Mouse (Mus musculus): Measurements from ENCODE around the gene Plekhm3. TPM values are rescaled to one million over a fixed set of nuclear protein-coding genes. Genes with fewer than 3 reads are reported as not detected.

Plekhm3 gene
- total and polyA plus RNA-seq, 2 experiments from 2014 or later: 6.1 to 12.4 TPM

- H3K9ac ChIP-seq (replicated peaks; ENCODE audit: low read length): no peak overlapping the region
- H3K36me3 ChIP-seq (ENCODE audit: insufficient read depth, low read length): peaks cover 7% of the 10 kb centered on the region; the same call in 1 of the 2 replicates
- H3K27me3 ChIP-seq (ENCODE audit: insufficient read depth, low read length): no peaks in the 10 kb centered on the region
- TF ChIP-seq CTCF (IDR thresholded peaks at IDR 0.05; ENCODE audit: low read depth): no peak
- ATAC-seq (no peak), DNase-seq (ENCODE audit: low spot score) (no peak)
- no peak overlapping the region for H3K4me2 ChIP-seq (ENCODE audit: low read depth, low read length)
- WGBS: 100% methylated on average over 1 of the region's 1 CpGs
- H3K9me3 ChIP-seq (ENCODE audit: low read length): no peaks in the 10 kb centered on the region
- H3K27ac ChIP-seq: no peak overlapping the region
- H3K4me3 ChIP-seq (ENCODE audit: low read length): no peak overlapping the region
- H3K4me1 ChIP-seq (ENCODE audit: insufficient read depth, low read length): no peaks in the 10 kb centered on the region
Observed at GRCm38 (mm10) chr1:64932921-64933320, 23.7 kb downstream of the Plekhm3 start.

DNA sequence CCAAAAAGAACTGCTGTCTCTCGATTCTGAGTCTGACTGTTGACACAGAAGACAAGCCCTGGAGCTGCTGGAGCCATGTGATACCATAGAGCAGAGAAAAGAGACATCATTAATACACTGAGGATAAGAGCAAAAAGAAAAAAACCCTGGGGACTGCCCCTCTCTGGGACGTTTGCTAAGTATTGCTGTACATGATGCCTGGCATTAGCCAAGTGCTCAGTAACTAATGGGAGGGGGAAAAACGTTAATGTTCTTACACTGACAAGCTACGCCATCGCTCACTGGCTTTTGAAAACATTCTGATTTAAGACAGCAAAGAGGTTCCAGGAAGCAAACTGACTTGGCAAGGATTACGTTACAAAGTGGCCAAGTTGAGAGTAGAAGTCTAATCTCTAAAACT, 26.5 kb downstream of the Plekhm3 start:
- no peak overlapping the region for H3K4me3 ChIP-seq (ENCODE audit: low read length)
- WGBS: 74% methylated on average over 6 of the region's 6 CpGs

DNA sequence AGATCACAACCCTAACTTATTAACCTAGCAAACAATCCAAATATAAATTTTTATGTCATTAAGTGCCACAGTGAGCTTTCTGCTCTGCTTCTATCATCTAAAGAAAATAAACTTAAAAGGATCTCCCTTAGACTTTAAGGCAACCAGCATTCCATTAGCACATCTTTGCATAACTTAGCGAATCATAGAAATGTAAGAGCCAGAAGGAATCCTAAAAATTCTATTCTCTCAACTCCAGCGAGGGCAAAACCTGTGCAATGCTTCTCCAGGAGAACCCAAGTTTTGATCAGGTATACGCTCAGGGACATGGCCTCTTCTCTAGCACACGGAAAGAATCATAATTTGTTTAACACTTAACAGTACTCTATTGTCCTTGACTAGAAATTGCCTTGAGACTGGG, 27.0 kb downstream of the Plekhm3 start:
- Histone ChIP-seq H3K4me1 (ENCODE audit: insufficient read depth, low read length) (no peaks in the 10 kb centered on the region), H3K27ac (no peak overlapping the region), H3K4me3 (ENCODE audit: low read length) (no peak overlapping the region), H3K27me3 (ENCODE audit: insufficient read depth, low read length) (no peaks in the 10 kb centered on the region), H3K9ac (replicated peaks; ENCODE audit: low read length) (no peak overlapping the region), H3K36me3 (ENCODE audit: insufficient read depth, low read length) (no peaks in the 10 kb centered on the region), H3K4me2 (ENCODE audit: low read depth, low read length) (no peak overlapping the region), H3K9me3 (ENCODE audit: low read length) (no peaks in the 10 kb centered on the region)
- no peak for DNase-seq (ENCODE audit: low spot score)
- no peak for ATAC-seq
- no peak for TF ChIP-seq CTCF (IDR thresholded peaks at IDR 0.05; ENCODE audit: low read depth)
- 90% methylated on average over 4 of the region's 4 CpGs for WGBS

More for the DNA sequence above, 26.5 kb downstream of the Plekhm3 start:
- DNase-seq (ENCODE audit: low spot score) (no peak), ATAC-seq (no peak)
- no peak for TF ChIP-seq CTCF (IDR thresholded peaks at IDR 0.05; ENCODE audit: low read depth)
- H3K9me3 ChIP-seq (ENCODE audit: low read length): no peaks in the 10 kb centered on the region
- no peaks in the 10 kb centered on the region for H3K4me1 ChIP-seq (ENCODE audit: insufficient read depth, low read length)
- no peaks in the 10 kb centered on the region for H3K27me3 ChIP-seq (ENCODE audit: insufficient read depth, low read length)
- no peak overlapping the region for H3K4me2 ChIP-seq (ENCODE audit: low read depth, low read length)
- no peak overlapping the region for H3K27ac ChIP-seq
- no peak overlapping the region for H3K9ac ChIP-seq (replicated peaks; ENCODE audit: low read length)
- no peaks in the 10 kb centered on the region for H3K36me3 ChIP-seq (ENCODE audit: insufficient read depth, low read length)

DNA sequence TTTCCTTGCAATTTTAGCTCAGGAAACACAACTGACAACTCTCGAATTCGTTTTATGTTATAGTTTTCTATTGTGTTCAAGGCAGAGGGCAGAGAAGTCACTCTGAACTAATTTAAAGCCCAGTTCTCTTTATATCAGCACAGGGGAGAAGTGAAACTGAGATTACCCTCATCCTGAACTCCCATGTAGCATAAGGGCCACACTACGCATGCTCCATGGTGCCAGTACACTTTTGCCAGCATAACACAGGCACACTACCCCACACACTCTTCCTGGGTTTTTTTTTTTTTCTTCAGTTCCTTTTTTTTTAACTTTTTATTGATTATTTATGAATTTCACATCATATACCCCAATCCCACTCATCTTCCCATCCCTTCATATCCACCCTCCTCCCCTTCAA, 28.1 kb downstream of the Plekhm3 start:
- ATAC-seq (no peak), DNase-seq (ENCODE audit: low spot score) (no peak)
- Histone ChIP-seq H3K9ac (replicated peaks; ENCODE audit: low read length) (no peak overlapping the region), H3K4me2 (ENCODE audit: low read depth, low read length) (no peak overlapping the region), H3K4me3 (ENCODE audit: low read length) (no peak overlapping the region), H3K27me3 (ENCODE audit: insufficient read depth, low read length) (no peaks in the 10 kb centered on the region), H3K4me1 (ENCODE audit: insufficient read depth, low read length) (no peaks in the 10 kb centered on the region), H3K27ac (no peak overlapping the region), H3K9me3 (ENCODE audit: low read length) (no peaks in the 10 kb centered on the region), H3K36me3 (ENCODE audit: insufficient read depth, low read length) (no peaks in the 10 kb centered on the region)
- WGBS: 91% methylated on average over 3 of the region's 3 CpGs
- no peak for TF ChIP-seq CTCF (IDR thresholded peaks at IDR 0.05; ENCODE audit: low read depth)

DNA sequence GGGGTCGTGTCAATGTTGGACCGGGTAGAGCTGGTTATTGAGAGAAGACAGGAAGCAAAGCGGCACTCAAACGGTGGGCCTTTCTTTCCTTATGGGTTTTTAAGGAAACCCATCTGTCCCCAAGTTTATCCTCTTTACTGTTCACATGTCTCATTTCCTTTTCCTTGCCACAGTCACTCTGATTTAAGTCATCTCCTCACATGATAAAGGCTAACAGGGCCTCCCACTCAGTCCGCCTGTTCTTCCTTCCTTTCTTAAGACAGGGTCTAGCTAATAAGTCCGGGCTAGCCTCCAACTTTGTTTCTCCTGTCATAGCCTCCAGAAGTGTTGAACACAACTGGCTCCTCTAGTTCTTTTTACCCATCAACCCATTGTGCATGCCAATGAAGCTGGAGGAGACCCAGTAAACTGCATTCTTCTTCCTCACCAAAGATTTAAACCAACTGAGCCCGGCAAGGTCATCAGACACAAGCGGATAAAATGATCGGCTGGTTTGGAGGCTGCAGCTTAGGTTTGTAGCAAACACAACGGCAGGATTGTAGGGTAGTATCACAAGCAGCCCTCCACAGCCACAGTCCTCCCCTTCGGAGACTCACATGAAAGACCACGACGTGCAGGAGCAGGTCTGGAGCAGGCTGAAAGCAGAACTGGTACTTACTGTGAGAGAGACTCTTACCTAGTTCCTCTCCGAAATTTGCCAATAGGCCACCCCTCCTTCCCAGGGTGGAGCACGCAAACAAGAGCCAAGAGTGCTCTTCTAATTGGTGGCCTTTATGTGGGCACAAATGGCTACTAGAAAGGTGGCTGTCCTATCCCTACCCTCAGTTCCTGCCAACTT, 29.0 kb downstream of the Plekhm3 start:
- ATAC-seq (no peak), DNase-seq (ENCODE audit: low spot score) (no peak)
- Histone ChIP-seq H3K9ac (replicated peaks; ENCODE audit: low read length) (no peak overlapping the region), H3K4me2 (ENCODE audit: low read depth, low read length) (no peak overlapping the region), H3K36me3 (ENCODE audit: insufficient read depth, low read length) (no peaks in the 10 kb centered on the region), H3K9me3 (ENCODE audit: low read length) (no peaks in the 10 kb centered on the region), H3K4me1 (ENCODE audit: insufficient read depth, low read length) (no peaks in the 10 kb centered on the region), H3K4me3 (ENCODE audit: low read length) (no peak overlapping the region), H3K27ac (no peak overlapping the region), H3K27me3 (ENCODE audit: insufficient read depth, low read length) (no peaks in the 10 kb centered on the region)
- WGBS: 92% methylated on average over 15 of the region's 15 CpGs
- no peak for TF ChIP-seq CTCF (IDR thresholded peaks at IDR 0.05; ENCODE audit: low read depth)

DNA sequence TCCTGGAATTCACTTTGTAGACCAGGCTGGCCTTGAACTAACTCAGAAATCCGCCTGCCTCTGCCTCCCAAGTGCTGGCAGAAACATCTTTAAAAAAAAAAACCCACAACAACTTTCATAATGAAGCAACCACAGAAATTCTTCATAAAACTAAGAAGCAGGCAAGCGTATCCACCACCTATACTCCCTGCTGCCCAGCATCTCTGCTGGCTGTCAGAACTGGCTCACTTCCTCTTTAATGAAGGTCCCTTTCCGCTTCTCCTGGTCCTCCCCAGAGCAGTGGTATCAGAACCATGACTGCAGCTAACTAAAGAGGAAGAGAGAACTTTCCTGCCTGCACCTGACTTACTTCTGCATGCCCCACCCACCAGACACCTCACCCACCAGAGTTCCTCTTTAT, 31.0 kb downstream of the Plekhm3 start:
- no peak overlapping the region for H3K4me3 ChIP-seq (ENCODE audit: low read length)
- no peak for DNase-seq (ENCODE audit: low spot score)
- no peaks in the 10 kb centered on the region for H3K9me3 ChIP-seq (ENCODE audit: low read length)
- ATAC-seq: no peak
- H3K27ac ChIP-seq: no peak overlapping the region
- H3K4me2 ChIP-seq (ENCODE audit: low read depth, low read length): no peak overlapping the region
- no peaks in the 10 kb centered on the region for H3K4me1 ChIP-seq (ENCODE audit: insufficient read depth, low read length)
- H3K27me3 ChIP-seq (ENCODE audit: insufficient read depth, low read length): no peaks in the 10 kb centered on the region
- 94% methylated on average over 3 of the region's 3 CpGs for WGBS
- H3K36me3 ChIP-seq (ENCODE audit: insufficient read depth, low read length): 0 out of 2 replicates have a peak, but pooled peaks cover 10% of the 10 kb centered on the region
- no peak for TF ChIP-seq CTCF (IDR thresholded peaks at IDR 0.05; ENCODE audit: low read depth)
- H3K9ac ChIP-seq (replicated peaks; ENCODE audit: low read length): no peak overlapping the region

- WGBS: 48% methylated on average over 12 of the region's 12 CpGs
- no peaks in the 10 kb centered on the region for H3K4me1 ChIP-seq (ENCODE audit: insufficient read depth, low read length)
- H3K9ac ChIP-seq (replicated peaks; ENCODE audit: low read length): no peak overlapping the region
- 0 out of 2 replicates have a peak, but pooled peaks cover 10% of the 10 kb centered on the region for H3K36me3 ChIP-seq (ENCODE audit: insufficient read depth, low read length)
- H3K9me3 ChIP-seq (ENCODE audit: low read length): no peaks in the 10 kb centered on the region
- no peak overlapping the region for H3K4me2 ChIP-seq (ENCODE audit: low read depth, low read length)
- H3K27ac ChIP-seq: no peak overlapping the region
- TF ChIP-seq CTCF (IDR thresholded peaks at IDR 0.05; ENCODE audit: low read depth): no peak
- no peak for DNase-seq (ENCODE audit: low spot score)
- no peak for ATAC-seq
- H3K27me3 ChIP-seq (ENCODE audit: insufficient read depth, low read length): no peaks in the 10 kb centered on the region
- no peak overlapping the region for H3K4me3 ChIP-seq (ENCODE audit: low read length)
Observed at GRCm38 (mm10) chr1:64924283-64924682, 32.3 kb downstream of the Plekhm3 start.

Data from hindbrain, postnatal 0 days (tissue).